Mouse (Mus musculus) MEL (cell line): ENCODE measurements at regions not wholly inside any gene's neighbourhood (a gene's known extent, or its start where the extent isn't known, plus 50 kb on each side); places are given as distances from the start of the nearest gene placed in this dataset.

ENCODE experiments used
- CTCF ChIP-seq, 3 experiments: IDR thresholded peaks in 2 of 3; conservative IDR thresholded peaks in 1 of 3; 2 replicates each; pipeline ENCODE4 v1.5.1; 2011 to 2012; ENCODE audit warnings: low read length in 3 of 3, low read depth in 2 of 3, mild to moderate bottlenecking in 2 of 3, improper control_type of control experiment in 1 of 3, inconsistent platforms in 1 of 3, mixed read lengths in 1 of 3, moderate library complexity in 1 of 3; ENCODE audit not compliant: control insufficient read depth in 1 of 3, insufficient read depth in 1 of 3, poor library complexity in 1 of 3, severe bottlenecking in 1 of 3
- MAX ChIP-seq: IDR thresholded peaks from 2 replicates; pipeline ENCODE4 v1.6.1; 2011; ENCODE audit warnings: low read length, improper control_type of control experiment
- MXI1 ChIP-seq: IDR thresholded peaks from 2 replicates; pipeline ENCODE4 v1.6.1; 2011; ENCODE audit warnings: mild to moderate bottlenecking, low read depth, low read length, improper control_type of control experiment
- MYC ChIP-seq: IDR thresholded peaks from 2 replicates; pipeline ENCODE4 v1.6.1; 2011; ENCODE audit warnings: low read depth, mild to moderate bottlenecking, low read length, improper control_type of control experiment, moderate library complexity
- POLR2A ChIP-seq, 2 experiments: IDR thresholded peaks; 2 replicates each; pipeline ENCODE4 v1.6.1; 2011 to 2012; ENCODE audit warnings: low read length in 2 of 2, mild to moderate bottlenecking in 2 of 2, control low read depth in 1 of 2, improper control_type of control experiment in 1 of 2, low read depth in 1 of 2, moderate library complexity in 1 of 2; ENCODE audit not compliant: control insufficient read depth in 1 of 2, insufficient read depth in 1 of 2, poor library complexity in 1 of 2
- POLR2AphosphoS5 ChIP-seq: IDR thresholded peaks from 2 replicates; pipeline ENCODE4 v1.6.1; 2012; ENCODE audit warnings: low read depth, borderline replicate concordance, mild to moderate bottlenecking, inconsistent platforms, low read length, moderate library complexity, mixed read lengths
- ZMIZ1 ChIP-seq: IDR thresholded peaks from 2 replicates; pipeline ENCODE4 v1.6.1; 2012; ENCODE audit warnings: low read depth, mild to moderate bottlenecking, inconsistent platforms, low read length, improper control_type of control experiment, moderate library complexity

DNA sequence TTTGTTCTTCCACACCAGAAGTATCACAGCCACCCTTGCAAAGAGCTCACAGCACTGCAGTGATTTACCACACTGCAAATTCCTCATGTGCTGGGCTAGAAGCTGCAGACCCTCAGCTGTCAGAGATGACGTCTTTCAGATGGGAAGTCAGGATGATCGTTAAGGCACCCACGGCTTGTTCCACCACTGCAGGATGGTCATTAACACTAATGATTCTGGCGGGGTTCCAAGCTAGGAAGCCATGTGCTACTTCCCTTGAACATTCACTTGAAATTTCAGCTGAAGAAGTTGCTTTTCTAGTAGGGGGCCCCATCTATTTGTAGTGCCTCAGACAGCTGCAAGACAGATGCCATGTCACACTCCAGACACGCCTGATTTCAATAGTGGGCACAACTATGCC is 181.8 kb upstream of the Gm10295 start:
- TF ChIP-seq MAX (no peak), POLR2A (IDR thresholded peaks at IDR 0.05; ENCODE audit: control insufficient read depth in 1 of 2, insufficient read depth in 1 of 2, low read depth in 1 of 2, low read length in 2 of 2, poor library complexity in 1 of 2) (no peak), CTCF (IDR thresholded peaks at IDR 0.05 in 2 of 3, conservative IDR thresholded peaks at IDR 0.05 in 1 of 3; ENCODE audit: control insufficient read depth in 1 of 3, insufficient read depth in 1 of 3, low read depth in 2 of 3, low read length in 3 of 3, poor library complexity in 1 of 3, severe bottlenecking in 1 of 3) (no peak), MXI1 (no peak), ZMIZ1 (no peak), MYC (no peak), POLR2AphosphoS5 (no peak)
